ENCODE assay signal across 15 mouse cellular contexts in the genomic region with DNA sequence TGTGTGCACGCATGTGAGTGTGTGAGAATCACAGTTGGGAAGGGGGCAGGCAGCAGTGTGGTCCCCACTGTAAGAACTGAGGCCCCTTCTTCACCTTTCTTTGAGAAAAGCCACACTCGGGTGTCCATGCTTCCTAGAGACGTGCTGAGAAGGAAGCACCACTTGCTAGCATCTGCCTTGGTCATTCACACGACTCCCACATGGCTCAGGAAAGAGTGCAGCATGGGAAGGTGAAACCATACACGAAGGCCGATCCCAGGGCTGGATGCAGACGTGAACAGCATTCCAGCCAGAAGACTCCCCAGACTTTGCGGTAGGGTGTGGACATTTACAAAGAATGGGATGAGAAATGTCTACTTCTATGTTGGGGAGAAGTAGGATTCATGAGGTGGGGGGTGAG.
DNase-seq lines count a peak whose midpoint lies in the region; ATAC-seq and TF ChIP-seq lines count a peak whose summit lies in the region.
"Had no signal": no experiment of that assay in that cellular context is flagged by ENCODE, and none has a peak within 500 bp of the region (broad histone marks: within the 10 kb centered on the region; RNA-seq: fewer than 3 reads in every experiment).

No protein-coding gene starts in this region.

- H3K27me3 ChIP-seq in kidney, adult 2 months (replicated peaks; ENCODE audit: control insufficient read depth, insufficient read depth, low read length): no peaks in the 10 kb centered on the region
- H3K27me3 ChIP-seq in kidney, embryonic 15.5 days: no peaks in the 10 kb centered on the region
- no peaks in the 10 kb centered on the region for H3K27me3 ChIP-seq in cerebellum, adult 2 months (ENCODE audit: control insufficient read depth, insufficient read depth, low read length)
- H3K27me3 ChIP-seq: limb, embryonic 13.5 days; neural tube, embryonic 15.5 days had no signal

- no peak overlapping the region for H3K4me3 ChIP-seq in gastrocnemius, adult 2 months
- no peak overlapping the region for H3K4me3 ChIP-seq in kidney, adult 2 months (ENCODE audit: insufficient read depth, low read depth, low read length)
- no peak overlapping the region for H3K4me3 ChIP-seq in kidney, embryonic 15.5 days (replicated peaks)
- H3K4me3 ChIP-seq in cerebellum, adult 2 months (replicated peaks; ENCODE audit: insufficient read depth, low read depth, low read length): no peak overlapping the region
- H3K4me3 ChIP-seq: embryonic facial prominence, embryonic 10.5 days; limb, embryonic 13.5 days; megakaryocyte, embryonic 14.5 days; neural tube, embryonic 15.5 days had no signal

- ATAC-seq in kidney, embryonic 15.5 days (replicated peaks; ENCODE audit: low FRiP score): no peak
- ATAC-seq: hindbrain, postnatal 0 days had no signal

- H3K36me3 ChIP-seq in kidney, adult 2 months (ENCODE audit: control insufficient read depth, insufficient read depth, low read length): peaks cover 18% of the 10 kb centered on the region
- peaks cover 42% of the 10 kb centered on the region for H3K36me3 ChIP-seq in kidney, embryonic 15.5 days
- H3K36me3 ChIP-seq: neural tube, embryonic 15.5 days had no signal

- 70% methylated on average over 8 of the region's 8 CpGs for WGBS in kidney, adult 2 months
- 75% methylated on average over 8 of the region's 8 CpGs for WGBS in kidney, embryonic 15.5 days
- WGBS in cerebellum, adult 2 months: 85% methylated on average over 8 of the region's 8 CpGs

- intact Hi-C loops in gastrocnemius, adult 2 months (cut with DNase I): no loop called here

- H3K4me1 ChIP-seq in kidney, adult 2 months (ENCODE audit: control insufficient read depth, insufficient read depth, low read length): no peaks in the 10 kb centered on the region
- peaks cover 38% of the 10 kb centered on the region for H3K4me1 ChIP-seq in kidney, embryonic 15.5 days
- peaks cover 18% of the 10 kb centered on the region for H3K4me1 ChIP-seq in cerebellum, adult 2 months (ENCODE audit: control insufficient read depth, insufficient read depth, low read length)

- TF ChIP-seq CTCF in gastrocnemius, adult 2 months (IDR thresholded peaks at IDR 0.05): no peak
- no peak for TF ChIP-seq CTCF in kidney, adult 2 months (conservative IDR thresholded peaks at IDR 0.05; ENCODE audit: insufficient read depth, insufficient read length, low read depth, low read length)
- TF ChIP-seq CTCF in cerebellum, adult 2 months (IDR thresholded peaks at IDR 0.05; ENCODE audit: borderline replicate concordance, insufficient read depth, low read depth, low read length): no peak

- no peak overlapping the region for H3K9ac ChIP-seq in kidney, embryonic 15.5 days
- H3K9ac ChIP-seq: limb, embryonic 13.5 days; neural tube, embryonic 15.5 days had no signal

- H3K27ac ChIP-seq in gastrocnemius, adult 2 months: peak overlapping the region; percentile 24; the same call in 1 of the 2 replicates
- no peak overlapping the region for H3K27ac ChIP-seq in kidney, adult 2 months (ENCODE audit: insufficient read depth, low read depth, low read length)
- no peak overlapping the region for H3K27ac ChIP-seq in kidney, embryonic 15.5 days
- no peak overlapping the region for H3K27ac ChIP-seq in cerebellum, adult 2 months (ENCODE audit: insufficient read depth, low read length)
- H3K27ac ChIP-seq: embryonic facial prominence, embryonic 10.5 days; hindbrain, postnatal 0 days; limb, embryonic 13.5 days; neural tube, embryonic 15.5 days had no signal

- no peaks in the 10 kb centered on the region for H3K9me3 ChIP-seq in kidney, embryonic 15.5 days (replicated peaks)
- H3K9me3 ChIP-seq: embryonic facial prominence, embryonic 10.5 days; limb, embryonic 13.5 days had no signal

- H3K4me2 ChIP-seq in kidney, embryonic 15.5 days: no peak overlapping the region
- H3K4me2 ChIP-seq: limb, embryonic 13.5 days; neural tube, embryonic 15.5 days had no signal

- no peak for TF ChIP-seq POLR2A in kidney, adult 2 months (IDR thresholded peaks at IDR 0.05; ENCODE audit: low read depth, low read length)
- TF ChIP-seq POLR2A in cerebellum, adult 2 months (IDR thresholded peaks at IDR 0.05; ENCODE audit: borderline replicate concordance, insufficient read depth, low read length): no peak

- peak; percentile 16 for DNase-seq in gastrocnemius, adult 2 months
- no peak for DNase-seq in gastrocnemius, postnatal 25 days
- DNase-seq in kidney, adult 2 months: peak; percentile 11
- DNase-seq in ovary, postnatal 36 days (ENCODE audit: low spot score): peak; percentile 1
- DNase-seq in ovary, postnatal 10 days (ENCODE audit: low spot score): no peak
- peak; percentile 3 for DNase-seq in adrenal gland, postnatal 14 days
- DNase-seq in cerebellum, adult 2 months: no peak
- DNase-seq: B cell, adult 2 months; right cerebral cortex, adult 18-20 months had no signal

Comparison
In these comparisons a context has a peak if more than half of its experiments do, and no peak if none do; other contexts are left out.
1. DNase-seq: peak in gastrocnemius, adult 2 months (single experiment), kidney, adult 2 months (single experiment), ovary, postnatal 36 days (single experiment) and adrenal gland, postnatal 14 days (single experiment); none in gastrocnemius, postnatal 25 days (single experiment), ovary, postnatal 10 days (single experiment) and cerebellum, adult 2 months (0 of 2).